Mouse (Mus musculus) heart, embryonic 11.5 days (tissue): ENCODE results near the gene Dnmt3a. TPM values are rescaled to one million over a fixed set of nuclear protein-coding genes. Genes with fewer than 3 reads are reported as not detected.

Source experiments
- ATAC-seq: fragments of 200-750 bp; cut with Nextera tagmentation; replicated peaks from 2 replicates; pipeline ENCODE4 v1.8.0; 2017; ENCODE audit warnings: moderate library complexity; ENCODE audit not compliant: insufficient number of reproducible peaks, low FRiP score, low TSS enrichment
- H3K27ac ChIP-seq: fragments of 300-500 bp; sonication (generic); 2 replicates; pipeline ENCODE4 v1.5.1; 2014; ENCODE audit warnings: mild to moderate bottlenecking, low read depth, low read length
- H3K27me3 ChIP-seq: fragments of 300-500 bp; sonication (generic); 2 replicates; pipeline ENCODE4 v1.6.1; 2014; ENCODE audit warnings: mild to moderate bottlenecking, low read length, mixed read lengths; ENCODE audit not compliant: control insufficient read depth, insufficient read depth
- H3K36me3 ChIP-seq: fragments of 300-500 bp; sonication (generic); 2 replicates; pipeline ENCODE4 v1.6.1; 2014; ENCODE audit warnings: mild to moderate bottlenecking, low read length, moderate library complexity, mixed read lengths; ENCODE audit not compliant: control insufficient read depth, insufficient read depth
- H3K4me1 ChIP-seq: fragments of 300-500 bp; sonication (generic); 2 replicates; pipeline ENCODE4 v1.6.1; 2014; ENCODE audit warnings: low read length; ENCODE audit not compliant: control insufficient read depth, insufficient read depth
- H3K4me2 ChIP-seq: fragments of 300-500 bp; sonication (generic); 2 replicates; pipeline ENCODE4 v1.6.1; 2014; ENCODE audit warnings: mild to moderate bottlenecking, moderate library complexity
- H3K4me3 ChIP-seq: fragments of 300-500 bp; sonication (generic); 2 replicates; pipeline ENCODE4 v1.5.1; 2014; ENCODE audit warnings: low read depth, low read length
- H3K9ac ChIP-seq: fragments of 300-500 bp; sonication (generic); 2 replicates; pipeline ENCODE4 v1.6.1; 2014; ENCODE audit warnings: mild to moderate bottlenecking, low read depth, low read length, moderate library complexity
- H3K9me3 ChIP-seq: fragments of 300-500 bp; sonication (generic); replicated peaks from 2 replicates; pipeline ENCODE4 v1.6.1; 2016; ENCODE audit warnings: low read length; ENCODE audit not compliant: control insufficient read depth
- WGBS: fragments of 180-500 bp; shearing (Covaris S2); extraction: QIAGEN DNeasy Blood & Tissue Kit; methylation state at CpG from one replicate; pipeline ENCODE4 v1.1.7; 2014; ENCODE audit not compliant: insufficient replicate concordance; 5-methylcytosine and 5-hydroxymethylcytosine counted together
- polyA plus RNA-seq: library from polyadenylated mRNA; unstranded; fragments of >200 nt; fragmentation: Nextera tagmentation; extraction: Ambion mirVana; gene quantifications from 2 replicates; pipeline ENCODE4 v1.2.1, GENCODE M21; 2014

The Dnmt3a gene
- polyA plus RNA-seq, 1 experiment from 2014 or later = 55.1 TPM

- H3K9me3 ChIP-seq = no peaks in the 10 kb centered on the region
- H3K4me1 ChIP-seq = peaks cover 82% of the 10 kb centered on the region
- H3K4me2 ChIP-seq = no peak overlapping the region
- no peak for ATAC-seq
- H3K27me3 ChIP-seq = no peaks in the 10 kb centered on the region
- H3K27ac ChIP-seq = peak overlapping the region; percentile 96
- no peak overlapping the region for H3K4me3 ChIP-seq
- 24% methylated on average over 7 of the region's 7 CpGs for WGBS
- 0 out of 2 replicates have a peak, but pooled peaks cover 3% of the 10 kb centered on the region for H3K36me3 ChIP-seq
- H3K9ac ChIP-seq = no peak overlapping the region
These were observed 84.2 kb downstream of the Dnmt3a start for GRCm38 (mm10) chr12:3889875-3890635.

DNA sequence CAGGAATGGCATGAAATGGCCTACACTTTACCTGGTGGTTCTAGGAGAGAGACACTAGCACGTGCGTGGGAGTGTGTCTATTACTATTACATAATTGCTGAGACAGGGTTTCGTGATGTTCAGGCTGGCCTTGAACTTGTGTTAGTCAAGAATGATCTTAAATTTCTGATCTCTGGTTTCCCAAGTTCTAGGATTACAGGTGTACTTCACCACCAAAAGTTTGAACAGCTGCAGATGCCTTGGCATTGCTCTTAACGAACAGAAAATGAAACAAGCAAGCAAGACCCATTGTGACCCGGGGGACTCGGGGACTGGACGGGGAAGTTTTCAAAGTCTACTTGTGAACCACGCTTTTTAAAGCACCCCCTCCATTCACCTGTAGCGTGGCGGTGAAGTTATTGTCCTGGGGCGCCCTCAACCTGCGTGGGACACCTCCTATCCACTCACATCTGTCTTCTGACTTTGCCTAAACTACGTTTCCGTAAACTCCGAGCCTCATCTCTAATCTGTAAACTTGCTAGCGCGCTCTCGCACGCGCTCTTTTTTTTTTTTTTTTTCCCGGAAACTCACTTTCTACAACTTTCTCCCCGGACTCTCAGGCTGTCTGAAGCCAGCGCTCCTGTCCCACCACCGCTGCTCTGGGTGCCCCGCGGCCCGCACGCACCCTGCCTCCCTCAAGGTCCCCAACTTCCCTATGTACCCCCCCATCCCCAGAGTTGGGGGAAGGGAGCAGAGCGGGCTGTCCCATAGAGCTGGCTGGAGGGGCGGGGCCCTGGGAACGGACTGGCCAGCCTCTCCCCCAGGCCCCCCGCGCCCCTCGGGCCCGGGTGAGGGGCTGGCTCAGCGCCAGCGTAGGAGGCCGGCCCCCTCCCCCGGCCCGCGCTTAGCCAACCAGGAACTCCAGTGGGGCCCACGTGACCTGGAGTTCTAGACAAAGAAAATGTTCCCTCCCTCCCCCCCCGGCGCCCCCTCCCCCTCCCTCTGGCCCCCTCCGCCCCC lies 85.2 kb downstream of the Dnmt3a start:
- peak; percentile 77 for ATAC-seq
- WGBS = 4% methylated on average over 41 of the region's 45 CpGs
- Histone ChIP-seq H3K27me3 (no peaks in the 10 kb centered on the region), H3K4me3 (peak overlapping the region; percentile 55), H3K4me2 (peak overlapping the region; percentile 88), H3K4me1 (peaks cover 73% of the 10 kb centered on the region), H3K9ac (peak overlapping the region; percentile 86), H3K27ac (peak overlapping the region; percentile 90), H3K36me3 (peaks cover 7% of the 10 kb centered on the region), H3K9me3 (no peaks in the 10 kb centered on the region)

DNA sequence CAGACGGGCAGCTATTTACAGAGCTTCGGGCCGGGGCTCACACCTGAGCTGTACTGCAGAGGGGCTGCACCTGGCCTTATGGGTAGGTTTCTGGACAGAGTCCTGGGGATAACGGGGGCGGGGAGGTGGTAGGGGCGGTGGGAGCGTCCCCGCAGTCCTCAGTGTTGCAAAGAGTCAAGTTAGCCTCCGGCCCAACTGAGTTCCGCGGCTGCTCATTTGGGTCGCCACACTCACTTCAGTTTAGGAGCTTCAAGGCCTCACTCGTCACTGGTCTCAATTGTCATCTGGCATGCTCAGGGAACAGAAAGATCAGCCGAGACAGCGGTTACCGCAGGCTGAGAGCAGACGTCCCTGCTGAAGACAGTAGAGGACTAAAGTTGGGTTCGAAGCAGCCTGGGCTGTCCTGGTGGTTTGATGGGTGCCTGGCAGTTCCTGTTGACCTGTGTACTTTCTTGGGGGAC lies 86.0 kb downstream of the Dnmt3a start:
- under 1% methylated on average over 18 of the region's 18 CpGs for WGBS
- H3K4me2 ChIP-seq = peak overlapping the region; percentile 88
- H3K36me3 ChIP-seq = peaks cover 14% of the 10 kb centered on the region
- peak overlapping the region; percentile 55 for H3K4me3 ChIP-seq
- H3K9ac ChIP-seq = peak overlapping the region; percentile 86
- H3K27ac ChIP-seq = peak overlapping the region; percentile 90
- ATAC-seq = peak; percentile 35
- no peaks in the 10 kb centered on the region for H3K9me3 ChIP-seq
- H3K4me1 ChIP-seq = peaks cover 65% of the 10 kb centered on the region
- H3K27me3 ChIP-seq = no peaks in the 10 kb centered on the region

GRCm38 (mm10) chr12:3892240-3893059 lies 86.6 kb downstream of the Dnmt3a start:
- Histone ChIP-seq H3K36me3 (peaks cover 21% of the 10 kb centered on the region), H3K4me3 (peak overlapping the region; percentile 55), H3K9me3 (no peaks in the 10 kb centered on the region), H3K27me3 (no peaks in the 10 kb centered on the region), H3K27ac (peak overlapping the region; percentile 90), H3K4me2 (peak overlapping the region; percentile 88), H3K4me1 (peaks cover 59% of the 10 kb centered on the region), H3K9ac (peak overlapping the region; percentile 86)
- 6% methylated on average over 15 of the region's 15 CpGs for WGBS
- ATAC-seq = no peak

- Histone ChIP-seq H3K9ac (peak overlapping the region; percentile 86; the same call in 1 of the 2 replicates), H3K27me3 (no peaks in the 10 kb centered on the region), H3K9me3 (no peaks in the 10 kb centered on the region), H3K27ac (0 out of 2 replicates have a peak overlapping the region, but pooled peaks have one; percentile 90), H3K4me1 (peaks cover 50% of the 10 kb centered on the region), H3K36me3 (peaks cover 27% of the 10 kb centered on the region), H3K4me2 (peak overlapping the region; percentile 88), H3K4me3 (peak overlapping the region; percentile 55)
- no peak for ATAC-seq
- 60% methylated on average over 6 of the region's 6 CpGs for WGBS
These were observed 87.5 kb downstream of the Dnmt3a start for GRCm38 (mm10) chr12:3893335-3893734.

DNA sequence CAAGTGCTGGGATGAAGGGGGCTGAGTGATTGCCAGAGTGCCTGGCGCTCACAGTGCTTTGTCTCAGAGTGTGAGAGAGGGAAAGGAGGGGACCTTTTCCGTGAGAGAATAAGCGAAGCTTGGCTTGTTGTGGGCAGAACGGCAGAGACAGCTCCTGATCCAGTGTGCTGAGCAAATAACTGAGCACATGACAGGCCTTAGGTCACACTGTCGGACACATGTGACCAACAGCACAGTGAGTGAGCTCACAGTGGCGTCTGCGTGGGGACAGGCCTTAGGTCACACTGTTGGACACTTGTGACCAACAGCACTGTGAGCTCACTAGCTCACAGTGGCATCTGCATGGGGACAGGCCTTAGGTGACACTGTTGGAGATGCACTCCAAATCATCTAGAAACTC lies 88.7 kb downstream of the Dnmt3a start:
- no peak overlapping the region for H3K27ac ChIP-seq
- H3K4me2 ChIP-seq = no peak overlapping the region
- no peak for ATAC-seq
- H3K9ac ChIP-seq = 0 out of 2 replicates have a peak overlapping the region, but pooled peaks have one; percentile 16
- no peak overlapping the region for H3K4me3 ChIP-seq
- no peaks in the 10 kb centered on the region for H3K27me3 ChIP-seq
- peaks cover 38% of the 10 kb centered on the region for H3K4me1 ChIP-seq
- H3K9me3 ChIP-seq = no peaks in the 10 kb centered on the region
- 67% methylated on average over 7 of the region's 7 CpGs for WGBS
- H3K36me3 ChIP-seq = peaks cover 36% of the 10 kb centered on the region

- WGBS = 81% methylated on average over 9 of the region's 9 CpGs
- H3K4me3 ChIP-seq = no peak overlapping the region
- H3K27me3 ChIP-seq = no peaks in the 10 kb centered on the region
- no peak overlapping the region for H3K4me2 ChIP-seq
- H3K9ac ChIP-seq = no peak overlapping the region
- no peak overlapping the region for H3K27ac ChIP-seq
- peaks cover 56% of the 10 kb centered on the region for H3K36me3 ChIP-seq
- no peaks in the 10 kb centered on the region for H3K9me3 ChIP-seq
- no peak for ATAC-seq
- peaks cover 19% of the 10 kb centered on the region for H3K4me1 ChIP-seq
These were observed 91.3 kb downstream of the Dnmt3a start for GRCm38 (mm10) chr12:3897057-3897545.
